Mouse (Mus musculus) embryonic facial prominence, embryonic 12.5 days (tissue): ENCODE measurements at regions not wholly inside any gene's neighbourhood (a gene's known extent, or its start where the extent isn't known, plus 50 kb on each side); places are given as distances from the start of the nearest gene placed in this dataset.

Source experiments
- ATAC-seq: fragments of 200-750 bp; cut with Nextera tagmentation; 2 replicates; pipeline ENCODE4 v1.8.0; 2017; ENCODE audit not compliant: insufficient number of reproducible peaks, insufficient read depth, low FRiP score, low TSS enrichment
- H3K27ac ChIP-seq: fragments of 300-500 bp; sonication (generic); 2 replicates; pipeline ENCODE4 v1.5.1; 2016; ENCODE audit warnings: mild to moderate bottlenecking
- H3K27me3 ChIP-seq: fragments of 300-500 bp; sonication (generic); 2 replicates; pipeline ENCODE4 v1.6.1; 2016; ENCODE audit warnings: mild to moderate bottlenecking, moderate library complexity
- H3K36me3 ChIP-seq: fragments of 300-500 bp; sonication (generic); 2 replicates; pipeline ENCODE4 v1.6.1; 2016; ENCODE audit warnings: mild to moderate bottlenecking
- H3K4me1 ChIP-seq: fragments of 300-500 bp; sonication (generic); 2 replicates; pipeline ENCODE4 v1.6.1; 2016
- H3K4me2 ChIP-seq: fragments of 300-500 bp; sonication (generic); replicated peaks from 2 replicates; pipeline ENCODE4 v1.6.1; 2016; ENCODE audit warnings: mild to moderate bottlenecking, moderate library complexity
- H3K4me3 ChIP-seq: fragments of 300-500 bp; sonication (generic); 2 replicates; pipeline ENCODE4 v1.5.1; 2016; ENCODE audit warnings: mild to moderate bottlenecking
- H3K9ac ChIP-seq: fragments of 300-500 bp; sonication (generic); 2 replicates; pipeline ENCODE4 v1.6.1; 2016; ENCODE audit warnings: mild to moderate bottlenecking, moderate library complexity
- H3K9me3 ChIP-seq: fragments of 300-500 bp; sonication (generic); 2 replicates; pipeline ENCODE4 v1.6.1; 2016; ENCODE audit warnings: mild to moderate bottlenecking, moderate library complexity
- WGBS: fragments of 180-500 bp; shearing (Covaris S2); methylation state at CpG from one replicate; pipeline ENCODE4 v1.1.7; 2016; 5-methylcytosine and 5-hydroxymethylcytosine counted together

DNA sequence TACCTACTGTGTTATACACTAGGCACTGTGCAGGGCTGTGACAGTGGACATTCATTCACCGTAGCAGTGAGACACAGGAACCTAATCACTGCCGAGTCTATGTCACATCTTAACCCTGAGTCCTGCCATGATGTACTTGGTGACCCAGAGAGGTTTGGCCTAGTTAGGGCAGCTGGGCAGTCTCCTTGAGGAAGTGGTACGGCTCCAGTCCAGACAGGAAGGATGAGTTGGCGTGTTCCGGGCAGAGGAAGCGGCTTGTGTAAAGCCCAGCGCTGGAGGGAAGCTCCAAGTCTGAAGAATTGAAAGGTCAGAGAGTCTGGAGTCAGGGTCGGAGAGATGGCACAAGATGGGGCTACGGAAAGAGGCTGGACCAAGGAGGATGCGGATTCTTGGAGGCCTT lies 99.4 kb upstream of the Smim15 start:
- no peak for ATAC-seq
- 71% methylated on average over 10 of the region's 10 CpGs for WGBS
- H3K27me3 ChIP-seq: no peaks in the 10 kb centered on the region

DNA sequence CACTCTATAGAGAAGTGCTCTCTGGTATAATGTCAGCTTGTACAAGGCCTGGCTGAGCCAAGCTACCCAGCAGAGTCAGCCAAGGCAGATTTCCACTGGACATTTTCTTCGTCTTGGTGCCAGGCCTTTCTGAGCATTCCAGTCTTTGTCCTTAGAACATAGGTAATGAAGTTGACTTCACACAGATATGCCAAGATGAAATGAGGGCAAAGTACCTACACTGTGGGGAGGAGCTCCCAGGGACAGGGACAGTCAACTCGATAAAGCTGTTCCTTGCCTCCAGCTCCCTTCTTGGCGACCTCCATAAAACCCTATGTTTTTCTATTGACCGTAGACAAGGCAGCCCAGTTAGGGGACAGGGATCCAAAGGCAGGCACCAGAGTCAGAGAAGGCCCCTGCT lies 101.3 kb upstream of the Smim15 start:
- no peak overlapping the region for H3K9ac ChIP-seq
- 91% methylated on average over 4 of the region's 4 CpGs for WGBS
- no peak overlapping the region for H3K27ac ChIP-seq
- H3K36me3 ChIP-seq: no peaks in the 10 kb centered on the region
- no peaks in the 10 kb centered on the region for H3K9me3 ChIP-seq
- no peaks in the 10 kb centered on the region for H3K27me3 ChIP-seq
- no peak overlapping the region for H3K4me3 ChIP-seq
- H3K4me1 ChIP-seq: peaks cover 13% of the 10 kb centered on the region
- H3K4me2 ChIP-seq: no peak overlapping the region
- ATAC-seq: no peak

More for the DNA sequence above, 99.4 kb upstream of the Smim15 start:
- no peak overlapping the region for H3K4me3 ChIP-seq
- H3K36me3 ChIP-seq: no peaks in the 10 kb centered on the region
- peaks cover 13% of the 10 kb centered on the region for H3K4me1 ChIP-seq
- H3K9ac ChIP-seq: no peak overlapping the region
- H3K9me3 ChIP-seq: no peaks in the 10 kb centered on the region
- H3K27ac ChIP-seq: no peak overlapping the region
- H3K4me2 ChIP-seq: no peak overlapping the region

DNA sequence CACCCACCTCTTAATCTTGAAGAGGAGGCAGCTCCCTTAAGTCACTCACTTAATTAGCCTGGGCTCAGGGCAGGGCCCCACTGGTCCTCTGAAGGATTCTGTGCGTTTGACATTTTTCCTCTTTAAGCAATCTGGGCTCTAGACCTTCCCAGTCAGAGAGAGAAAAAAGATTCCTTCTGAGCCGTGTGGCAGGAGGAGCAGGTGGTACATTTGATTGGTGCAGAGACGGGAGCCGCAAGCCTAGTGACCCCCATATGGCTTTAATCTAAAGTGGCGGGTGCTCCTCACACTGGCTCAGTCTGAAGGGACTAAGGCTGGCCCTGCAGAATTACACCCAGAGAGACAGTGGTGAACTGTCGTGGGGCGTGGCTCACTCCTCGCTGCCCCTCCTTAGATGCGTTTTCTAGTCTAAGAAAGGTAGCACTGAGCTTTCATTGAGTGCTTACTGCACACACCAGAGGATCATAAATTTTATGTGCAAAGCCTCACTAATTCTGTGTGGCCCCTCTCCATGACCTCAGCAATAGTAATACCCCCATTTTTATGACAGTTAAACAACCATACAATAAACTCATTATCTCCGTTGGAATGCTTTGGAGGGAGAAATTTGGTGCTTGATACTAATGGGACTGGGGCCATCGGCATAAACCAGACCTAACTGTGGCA lies 101.8 kb upstream of the Smim15 start:
- no peaks in the 10 kb centered on the region for H3K27me3 ChIP-seq
- H3K36me3 ChIP-seq: no peaks in the 10 kb centered on the region
- no peaks in the 10 kb centered on the region for H3K9me3 ChIP-seq
- no peak for ATAC-seq
- no peak overlapping the region for H3K4me2 ChIP-seq
- no peak overlapping the region for H3K27ac ChIP-seq
- no peak overlapping the region for H3K9ac ChIP-seq
- H3K4me1 ChIP-seq: peaks cover 13% of the 10 kb centered on the region
- 34% methylated on average over 11 of the region's 11 CpGs for WGBS
- H3K4me3 ChIP-seq: no peak overlapping the region

DNA sequence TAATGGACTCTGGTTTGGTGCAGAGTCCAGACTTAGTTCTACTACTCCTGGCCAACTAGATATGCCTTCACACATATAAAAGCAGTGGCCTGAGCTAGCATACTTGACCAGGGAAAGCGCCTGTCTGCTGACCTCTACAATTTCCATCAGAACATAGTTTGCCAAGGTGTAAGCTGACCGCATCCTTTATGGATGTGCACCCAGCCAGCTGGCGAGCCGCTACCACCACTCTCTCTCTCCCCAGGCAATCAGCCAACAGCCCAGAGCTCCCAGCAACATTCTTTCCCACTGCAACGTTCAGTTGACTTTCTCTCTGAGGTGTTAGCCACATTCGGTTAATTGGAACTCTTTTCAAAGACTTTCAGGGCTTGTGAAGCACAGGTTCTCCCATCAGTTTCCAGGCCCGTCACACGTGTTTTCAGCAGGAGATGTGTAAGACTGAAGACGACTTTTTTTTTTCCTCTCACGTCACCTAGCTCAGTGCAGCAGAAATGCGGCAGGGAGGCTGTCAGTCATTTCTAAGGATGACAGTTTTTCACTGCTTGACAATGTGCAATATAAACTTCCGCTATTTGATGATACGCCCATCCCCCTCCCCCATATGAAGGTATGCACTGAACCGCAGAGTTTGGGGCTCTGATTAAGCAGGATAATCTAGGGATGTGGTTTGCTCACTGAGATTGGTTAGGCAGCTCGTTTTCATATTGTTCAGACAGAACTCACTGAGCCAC lies 104.2 kb upstream of the Smim15 start:
- H3K27me3 ChIP-seq: no peaks in the 10 kb centered on the region
- no peaks in the 10 kb centered on the region for H3K36me3 ChIP-seq
- H3K4me3 ChIP-seq: no peak overlapping the region
- WGBS: 69% methylated on average over 15 of the region's 15 CpGs
- H3K4me2 ChIP-seq: no peak overlapping the region
- no peak for ATAC-seq
- H3K9me3 ChIP-seq: no peaks in the 10 kb centered on the region
- H3K27ac ChIP-seq: no peak overlapping the region
- peaks cover 5% of the 10 kb centered on the region for H3K4me1 ChIP-seq
- no peak overlapping the region for H3K9ac ChIP-seq

DNA sequence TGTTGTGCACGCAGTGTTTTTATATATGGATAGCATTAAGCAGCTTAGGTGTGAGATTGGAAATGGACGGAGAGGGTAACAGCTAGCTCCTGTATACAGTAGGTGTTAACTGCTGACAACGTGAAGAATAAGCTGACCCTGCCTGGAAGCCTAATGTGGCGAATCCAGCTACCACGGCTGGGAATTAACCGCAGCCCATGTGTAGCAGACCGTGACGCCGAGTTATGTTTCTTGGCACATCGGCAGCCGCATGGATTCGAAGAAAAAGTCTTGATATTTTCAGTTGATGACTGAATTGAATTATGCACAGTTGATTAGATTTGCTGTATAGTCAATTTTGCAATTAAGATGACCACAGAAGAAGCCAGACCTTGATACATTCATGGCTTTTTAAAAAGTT lies 108.6 kb upstream of the Smim15 start:
- no peak overlapping the region for H3K4me2 ChIP-seq
- no peak for ATAC-seq
- H3K4me3 ChIP-seq: no peak overlapping the region
- H3K9ac ChIP-seq: no peak overlapping the region
- no peaks in the 10 kb centered on the region for H3K36me3 ChIP-seq
- H3K27me3 ChIP-seq: no peaks in the 10 kb centered on the region
- H3K4me1 ChIP-seq: peaks cover 17% of the 10 kb centered on the region
- no peaks in the 10 kb centered on the region for H3K9me3 ChIP-seq
- WGBS: 60% methylated on average over 12 of the region's 12 CpGs
- H3K27ac ChIP-seq: no peak overlapping the region

DNA sequence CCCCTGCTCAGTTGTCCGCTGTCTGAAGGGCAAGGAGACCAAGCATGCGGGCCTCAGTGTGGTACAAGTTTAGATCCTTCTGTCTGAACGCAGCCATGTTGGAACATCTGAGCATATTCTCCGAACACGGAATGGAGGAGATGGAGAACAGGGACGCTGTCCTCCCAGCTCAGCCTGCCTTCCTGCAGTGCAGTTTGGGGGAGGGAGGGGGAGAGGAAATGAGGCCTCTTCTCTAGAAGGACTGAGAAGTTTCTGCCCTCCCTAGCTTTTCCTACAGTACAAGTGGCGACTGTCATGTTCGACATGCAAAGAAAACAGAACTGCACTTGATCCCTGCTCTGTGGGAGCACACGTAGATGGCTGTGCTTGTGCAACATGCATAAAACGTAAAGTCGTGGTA lies 109.6 kb upstream of the Smim15 start:
- Histone ChIP-seq H3K9me3 (no peaks in the 10 kb centered on the region), H3K27ac (no peak overlapping the region), H3K4me2 (0 out of 2 replicates have a peak overlapping the region, but pooled peaks have one; percentile 11), H3K27me3 (no peaks in the 10 kb centered on the region), H3K9ac (no peak overlapping the region), H3K36me3 (no peaks in the 10 kb centered on the region), H3K4me3 (no peak overlapping the region), H3K4me1 (peaks cover 17% of the 10 kb centered on the region)
- no peak for ATAC-seq
- 42% methylated on average over 11 of the region's 11 CpGs for WGBS

DNA sequence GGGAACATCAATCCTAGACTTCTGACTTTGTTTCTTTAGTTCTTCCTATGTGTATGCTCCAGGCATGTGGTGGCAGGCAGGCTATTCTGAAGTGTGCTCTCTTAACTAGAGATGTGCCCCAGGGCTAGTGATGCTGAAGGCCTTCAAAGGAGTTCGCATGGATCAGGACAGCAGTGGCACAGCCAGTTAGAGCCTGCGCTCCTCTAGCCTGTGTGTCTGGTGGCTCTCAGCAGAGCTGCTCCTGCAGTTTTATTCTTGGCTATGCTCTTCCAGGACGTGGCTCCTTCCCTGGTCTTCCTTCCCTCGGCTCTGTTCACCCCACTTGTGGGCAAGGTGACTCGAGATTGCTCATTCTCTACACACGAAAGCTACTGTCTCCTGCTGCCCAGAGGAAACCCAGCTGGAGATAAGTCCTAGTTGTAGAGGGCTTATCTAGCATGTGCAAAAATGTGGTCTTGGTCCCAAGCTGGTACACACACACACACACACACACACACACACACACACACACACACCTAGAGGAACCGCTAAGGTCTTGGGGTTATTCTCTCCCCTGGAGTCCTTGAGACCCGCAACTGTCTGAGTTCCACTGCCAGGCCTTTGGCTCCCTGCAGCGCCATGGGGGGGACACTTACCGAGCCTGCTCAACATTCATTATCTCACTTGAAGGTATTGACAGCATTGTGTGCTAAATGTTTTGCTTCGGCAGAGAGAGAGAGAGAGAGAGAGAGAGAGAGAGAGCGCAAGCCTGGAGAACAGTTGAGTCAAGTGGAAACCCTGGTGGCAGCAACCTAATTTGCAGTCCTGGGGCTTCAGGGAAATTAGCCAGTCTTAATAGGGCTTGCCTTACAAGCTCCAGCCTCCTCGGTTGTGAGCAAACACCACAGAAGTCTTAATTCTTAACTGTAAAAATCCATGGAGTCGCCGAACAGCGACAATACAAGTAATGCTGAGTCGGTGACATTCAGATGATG lies 110.4 kb upstream of the Smim15 start:
- no peak overlapping the region for H3K27ac ChIP-seq
- 46% methylated on average over 17 of the region's 17 CpGs for WGBS

DNA sequence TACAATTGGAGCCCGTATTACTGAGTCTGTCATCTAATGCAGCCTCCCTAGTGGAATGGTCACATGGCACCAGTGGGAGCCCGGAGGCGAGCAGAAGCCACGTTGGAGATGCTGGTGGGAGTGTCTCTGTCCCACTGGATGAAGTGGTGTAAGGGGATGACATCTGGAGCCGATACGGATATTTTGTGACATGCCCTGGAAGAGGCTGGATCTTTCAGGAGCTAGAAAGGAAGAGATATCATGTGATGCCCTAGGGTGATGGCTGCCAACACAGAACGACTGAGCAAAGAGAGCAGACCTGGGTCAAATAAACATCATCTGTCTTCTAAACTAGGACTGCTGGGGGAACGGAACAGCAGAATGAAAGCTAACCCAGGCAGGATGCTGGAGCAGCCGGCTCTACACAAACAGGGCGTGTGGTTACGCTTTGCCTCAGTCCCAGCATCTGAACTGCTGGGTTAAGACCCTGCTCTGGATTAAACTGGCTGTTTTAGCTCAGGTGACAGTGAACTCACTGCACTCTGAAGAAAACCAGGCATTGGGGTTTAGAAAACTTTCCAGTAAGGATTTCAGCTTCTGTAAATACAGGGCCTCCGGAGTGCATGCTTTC lies 111.7 kb upstream of the Smim15 start:
- Histone ChIP-seq H3K36me3 (no peaks in the 10 kb centered on the region), H3K9me3 (no peaks in the 10 kb centered on the region), H3K27me3 (no peaks in the 10 kb centered on the region), H3K4me3 (no peak overlapping the region), H3K4me2 (no peak overlapping the region), H3K9ac (no peak overlapping the region), H3K4me1 (peaks cover 17% of the 10 kb centered on the region), H3K27ac (no peak overlapping the region)
- WGBS: 27% methylated on average over 12 of the region's 12 CpGs
- 0 out of 2 replicates have a peak, but pooled peaks have one; percentile 18 for ATAC-seq

More for the DNA sequence above, 110.4 kb upstream of the Smim15 start:
- ATAC-seq: 0 out of 2 replicates have a peak, but pooled peaks have one; percentile 36
- Histone ChIP-seq H3K9me3 (no peaks in the 10 kb centered on the region), H3K4me3 (no peak overlapping the region), H3K27me3 (no peaks in the 10 kb centered on the region), H3K9ac (no peak overlapping the region), H3K36me3 (no peaks in the 10 kb centered on the region), H3K4me1 (peaks cover 17% of the 10 kb centered on the region), H3K4me2 (0 out of 2 replicates have a peak overlapping the region, but pooled peaks have one; percentile 11)

DNA sequence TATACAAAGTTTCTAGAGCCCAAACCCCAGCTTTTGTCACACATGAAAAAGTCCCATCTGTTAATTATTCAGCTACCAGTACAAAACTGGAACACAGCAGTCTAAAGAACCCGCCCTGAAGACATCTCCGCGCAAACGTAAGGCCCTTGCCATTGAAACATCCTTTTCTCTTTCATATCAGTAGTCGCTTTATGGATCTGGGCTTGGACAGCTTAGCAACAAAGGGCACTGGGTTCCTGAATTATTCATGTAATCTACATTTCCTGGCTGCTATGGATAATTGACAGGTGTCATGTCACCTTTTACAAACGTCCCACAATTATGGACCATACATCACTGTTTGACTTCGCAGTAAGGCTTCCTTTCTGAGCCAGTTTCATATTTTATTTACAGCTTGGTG lies 113.0 kb upstream of the Smim15 start:
- no peaks in the 10 kb centered on the region for H3K36me3 ChIP-seq
- no peak for ATAC-seq
- H3K9me3 ChIP-seq: no peaks in the 10 kb centered on the region
- peaks cover 17% of the 10 kb centered on the region for H3K4me1 ChIP-seq
- H3K4me3 ChIP-seq: no peak overlapping the region
- no peak overlapping the region for H3K9ac ChIP-seq
- H3K4me2 ChIP-seq: no peak overlapping the region
- no peaks in the 10 kb centered on the region for H3K27me3 ChIP-seq
- no peak overlapping the region for H3K27ac ChIP-seq
- 79% methylated on average over 7 of the region's 7 CpGs for WGBS

DNA sequence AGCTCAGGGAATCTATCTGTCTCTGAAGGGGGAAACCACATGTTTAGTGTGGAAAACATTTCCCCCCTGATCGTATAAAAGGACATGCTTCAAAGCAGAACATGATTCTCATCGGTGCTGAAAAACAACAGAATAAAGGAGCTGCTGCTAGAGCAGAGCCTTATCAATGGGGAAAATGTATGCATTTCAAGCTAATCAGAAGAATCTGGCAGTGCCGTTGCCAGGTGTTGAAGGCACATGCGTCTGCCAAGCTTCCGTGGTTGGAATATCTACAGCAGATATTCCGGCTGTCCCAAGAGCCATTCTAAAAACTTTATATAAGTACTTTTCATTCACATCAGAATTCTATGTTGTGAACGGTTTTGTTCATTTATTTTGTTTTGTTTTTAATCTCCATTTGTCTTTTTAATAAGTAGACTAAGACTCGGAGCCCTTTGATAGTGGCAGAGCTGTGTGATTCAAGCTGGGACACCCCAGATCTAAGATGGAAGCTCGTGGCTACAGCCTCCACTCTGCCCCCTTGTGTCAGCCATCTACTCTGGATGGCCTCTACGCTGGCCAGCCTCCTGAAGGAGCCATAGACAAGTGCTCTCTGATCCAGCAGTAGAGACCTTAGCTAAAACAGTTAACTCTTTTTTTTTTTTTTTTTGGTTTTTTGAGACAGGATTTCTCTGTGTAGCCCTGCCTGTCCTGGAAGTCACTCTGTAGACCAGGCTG lies 116.6 kb upstream of the Smim15 start:
- no peak for ATAC-seq
- H3K36me3 ChIP-seq: no peaks in the 10 kb centered on the region
- WGBS: 72% methylated on average over 10 of the region's 10 CpGs
- no peaks in the 10 kb centered on the region for H3K9me3 ChIP-seq
- H3K4me3 ChIP-seq: no peak overlapping the region
- no peak overlapping the region for H3K4me2 ChIP-seq
- no peaks in the 10 kb centered on the region for H3K27me3 ChIP-seq
- H3K9ac ChIP-seq: no peak overlapping the region
- peaks cover 17% of the 10 kb centered on the region for H3K4me1 ChIP-seq
- no peak overlapping the region for H3K27ac ChIP-seq

DNA sequence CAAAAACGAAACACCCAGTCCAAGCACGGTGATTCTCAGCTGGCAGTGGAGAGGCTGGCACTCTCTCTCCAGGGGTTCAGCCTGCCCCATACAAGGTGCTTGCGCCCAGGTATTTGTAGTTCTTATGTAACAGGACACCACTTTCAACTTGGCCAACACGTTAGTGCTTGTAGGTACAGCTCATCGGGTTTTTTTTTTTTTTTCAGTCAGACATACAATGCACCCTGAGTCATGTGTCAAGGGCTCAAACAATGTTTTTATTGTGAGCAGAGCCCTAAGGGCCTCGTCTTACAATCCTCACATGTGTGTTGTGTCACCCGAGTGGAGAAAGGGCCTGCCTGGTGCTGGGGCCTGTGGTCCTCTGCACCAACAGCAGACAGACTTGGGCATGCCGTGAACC lies 118.8 kb upstream of the Smim15 start:
- ATAC-seq: 0 out of 2 replicates have a peak, but pooled peaks have one; percentile 65
- H3K9me3 ChIP-seq: no peaks in the 10 kb centered on the region

More for the DNA sequence above, 118.8 kb upstream of the Smim15 start:
- 49% methylated on average over 8 of the region's 8 CpGs for WGBS
- Histone ChIP-seq H3K4me3 (no peak overlapping the region), H3K9ac (no peak overlapping the region), H3K27ac (no peak overlapping the region), H3K4me1 (peaks cover 17% of the 10 kb centered on the region), H3K36me3 (no peaks in the 10 kb centered on the region), H3K27me3 (no peaks in the 10 kb centered on the region), H3K4me2 (no peak overlapping the region)
